Mouse (Mus musculus): ENCODE measurements around the gene Fry.

DNA sequence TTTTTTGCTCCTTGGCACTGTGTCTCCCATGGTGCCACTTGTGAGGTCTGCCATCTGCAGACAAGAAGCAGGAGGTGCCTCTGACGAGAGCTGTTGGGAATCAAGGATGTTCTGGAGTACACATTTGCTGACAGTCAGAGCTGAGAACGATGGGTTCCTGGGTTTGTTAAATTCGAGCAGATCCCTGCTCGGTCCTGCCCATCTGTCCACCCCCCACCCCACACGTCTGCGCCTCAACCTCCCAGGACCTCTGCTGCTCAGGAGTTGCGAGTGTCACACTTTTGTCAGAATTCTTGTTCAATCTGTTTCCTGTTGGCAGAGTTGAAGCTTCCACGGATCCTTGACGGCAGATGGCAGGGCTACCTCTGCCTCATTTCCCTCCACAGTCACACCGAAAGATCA, 34.4 kb downstream of the Fry start:
- TF ChIP-seq CTCF (IDR thresholded peaks at IDR 0.05; ENCODE audit: borderline replicate concordance, insufficient read depth, low read length) (no peak), POLR2A (IDR thresholded peaks at IDR 0.05; ENCODE audit: low read depth, low read length) (no peak)

Measured in embryonic fibroblast, embryonic 13.5 days (primary cell).